Mouse (Mus musculus) adrenal gland, adult 8-10 months (tissue): ENCODE measurements around the gene Apoa2. TPM values are rescaled to one million over a fixed set of nuclear protein-coding genes. Genes with fewer than 3 reads are reported as not detected.
A peak's percentile ranks its signal among the peaks of the same experiment; 100 is the strongest.

ENCODE experiments used
- DNase-seq: peaks from one replicate; pipeline ENCODE4 v3.0.0; 2022
- total RNA-seq, 4 experiments: library from RNA; stranded (reverse); gene quantifications; 2 replicates each; pipeline ENCODE4 v1.2.4; 2022

Apoa2 gene
- 1 to 10 TPM; 2.0 to 6.4 (median 4.3) TPM for total RNA-seq

DNA sequence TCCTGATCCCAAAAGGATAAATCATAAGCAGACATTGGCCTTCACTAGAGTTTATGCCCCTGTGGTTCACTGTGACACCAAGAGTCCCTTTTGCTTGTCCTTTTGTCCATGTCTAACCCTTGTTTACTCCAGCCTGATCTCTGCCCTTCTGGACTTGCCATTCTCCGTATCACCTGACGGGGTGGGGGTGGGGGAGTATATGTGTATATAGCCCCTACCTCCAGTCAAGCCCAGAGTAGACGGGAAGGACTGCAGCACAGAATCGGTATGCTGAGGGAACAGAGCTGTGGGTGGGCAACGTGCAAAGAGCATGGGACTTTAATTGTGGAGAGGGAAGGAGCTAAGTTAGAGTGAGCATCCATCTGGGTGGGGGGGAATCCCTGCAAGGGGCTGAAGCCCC is at the start of gene Apoa2:
Gene Apoa2, plus strand, starts transcription at position 198 of the 400 bp plus-strand sequence.
- no peak for DNase-seq

DNA sequence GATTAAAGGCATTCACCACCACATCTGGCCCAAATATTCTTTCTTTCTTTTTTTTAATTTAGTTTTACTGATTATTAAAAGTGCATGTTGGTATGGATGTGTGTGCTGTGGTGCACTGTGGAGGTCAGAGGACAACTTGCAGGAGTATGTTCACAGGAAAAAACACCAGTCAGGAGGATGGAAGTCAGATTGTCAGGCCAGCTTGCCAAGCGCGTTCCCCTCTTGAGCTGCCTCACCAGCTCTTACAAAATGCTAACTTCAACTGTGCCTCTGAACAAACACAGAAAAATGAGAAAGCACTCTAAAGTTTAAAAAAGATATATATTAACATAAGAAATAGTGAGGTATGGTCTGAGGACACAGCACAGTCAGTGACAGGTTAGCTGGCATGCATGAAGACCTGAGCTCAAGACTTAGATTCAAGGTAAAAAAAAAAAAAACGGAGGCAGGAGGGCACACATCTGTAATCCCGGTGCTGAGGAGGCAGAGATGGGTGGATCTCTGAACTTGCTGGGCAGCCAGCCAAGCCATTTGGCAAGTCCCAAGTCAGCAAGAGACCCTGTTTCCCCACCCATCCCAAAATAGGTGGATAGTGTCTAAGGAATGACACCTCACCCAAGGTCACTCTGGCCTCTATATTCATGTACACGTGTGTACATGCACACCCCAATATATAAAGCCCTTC is 45.2 kb upstream of the Apoa2 start:
- DNase-seq = no peak

DNA sequence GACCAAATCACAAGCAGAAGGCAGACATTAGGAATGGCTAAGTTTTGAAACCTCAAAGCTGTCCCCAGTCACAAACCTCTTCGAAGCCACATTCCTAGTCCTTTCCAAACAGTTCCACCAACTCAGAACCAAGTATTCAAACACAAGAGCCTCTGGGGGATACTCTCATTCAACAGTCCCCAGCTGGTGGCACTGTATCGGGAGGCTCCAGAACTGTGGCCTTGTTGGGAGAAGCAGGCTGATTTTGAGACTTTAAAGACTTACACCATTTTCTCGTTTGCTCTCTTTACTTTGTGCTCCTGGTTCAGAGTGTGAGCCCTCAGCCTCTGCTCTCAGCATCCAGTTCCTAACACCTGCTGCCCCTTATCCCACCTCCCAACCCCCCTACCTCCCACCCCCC is 41.8 kb upstream of the Apoa2 start:
- DNase-seq = no peak

GRCm38 (mm10) chr1:171183620-171184019 is 41.2 kb upstream of the Apoa2 start:
- no peak for DNase-seq

DNA sequence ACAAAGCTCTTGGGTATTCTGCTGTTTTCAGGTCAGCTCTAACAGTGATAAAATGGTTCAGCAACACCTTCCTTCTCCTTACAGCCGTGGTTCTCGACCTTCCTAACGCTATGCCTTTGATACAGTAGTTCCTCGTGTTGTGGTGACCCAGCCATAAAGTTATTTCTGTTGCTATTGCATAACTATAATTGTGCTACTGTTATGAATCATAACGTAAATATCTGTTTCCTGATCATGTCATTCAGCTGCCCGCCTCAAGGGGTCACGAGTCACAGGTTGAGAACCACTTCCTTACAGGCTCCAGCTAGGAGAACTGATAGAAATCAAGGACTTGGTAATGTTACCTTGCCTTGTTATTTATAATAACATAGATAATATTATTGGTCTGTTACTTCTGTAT is 40.5 kb upstream of the Apoa2 start:
- no peak for DNase-seq

GRCm38 (mm10) chr1:171185655-171186054 is 39.2 kb upstream of the Apoa2 start:
- DNase-seq = no peak

GRCm38 (mm10) chr1:171187851-171188700 is 36.8 kb upstream of the Apoa2 start:
- DNase-seq = no peak

DNA sequence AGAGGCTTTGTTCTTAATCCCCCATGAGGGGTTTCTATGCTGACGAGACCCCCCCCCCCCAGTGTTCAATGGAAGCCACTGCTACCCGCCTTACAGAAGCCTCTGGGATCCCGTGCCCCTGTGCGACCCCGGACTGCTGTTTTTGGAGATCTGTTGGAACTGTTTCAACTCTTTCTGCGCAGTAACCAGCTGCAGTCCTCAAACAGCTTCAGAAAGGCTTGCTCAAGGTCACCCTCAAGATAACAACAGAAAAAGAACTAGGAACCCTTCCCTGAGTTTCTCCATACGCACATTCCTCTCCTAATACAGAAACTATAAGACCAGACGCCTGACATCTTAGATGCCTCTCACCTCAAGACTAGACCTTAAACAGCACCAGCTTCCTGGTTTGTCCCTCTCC is 35.8 kb upstream of the Apoa2 start:
- no peak for DNase-seq

DNA sequence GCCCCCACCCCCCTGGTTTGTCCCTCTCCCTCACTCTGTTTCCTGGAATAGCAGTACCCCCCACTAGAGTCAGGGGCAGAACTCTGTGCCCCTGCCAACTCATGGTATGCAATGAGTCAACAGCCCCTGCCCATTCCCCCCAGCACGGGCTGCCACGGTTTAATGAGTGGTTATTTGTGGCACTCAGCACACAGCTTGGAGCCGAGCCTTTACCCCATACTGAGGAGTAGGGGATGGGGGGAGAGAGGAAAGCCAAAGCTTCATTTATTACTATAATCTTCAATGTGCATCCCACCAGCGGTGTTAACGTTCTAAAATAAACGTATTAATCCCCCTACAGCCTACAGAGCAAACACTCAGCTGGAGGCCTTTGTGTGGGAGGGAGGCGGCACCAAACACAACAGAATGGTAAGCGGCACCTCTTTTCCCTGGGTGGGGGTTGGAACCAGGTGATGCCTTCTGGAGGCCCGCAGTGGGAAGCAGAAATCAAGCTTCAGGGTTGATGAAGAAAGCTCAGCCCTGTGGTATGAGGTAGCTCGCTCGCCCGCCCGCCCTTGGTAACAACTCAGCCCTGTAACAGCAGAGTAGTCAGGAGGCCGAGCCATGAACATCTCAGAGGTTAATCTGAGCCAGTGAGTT is 35.3 kb upstream of the Apoa2 start:
- DNase-seq = no peak

DNA sequence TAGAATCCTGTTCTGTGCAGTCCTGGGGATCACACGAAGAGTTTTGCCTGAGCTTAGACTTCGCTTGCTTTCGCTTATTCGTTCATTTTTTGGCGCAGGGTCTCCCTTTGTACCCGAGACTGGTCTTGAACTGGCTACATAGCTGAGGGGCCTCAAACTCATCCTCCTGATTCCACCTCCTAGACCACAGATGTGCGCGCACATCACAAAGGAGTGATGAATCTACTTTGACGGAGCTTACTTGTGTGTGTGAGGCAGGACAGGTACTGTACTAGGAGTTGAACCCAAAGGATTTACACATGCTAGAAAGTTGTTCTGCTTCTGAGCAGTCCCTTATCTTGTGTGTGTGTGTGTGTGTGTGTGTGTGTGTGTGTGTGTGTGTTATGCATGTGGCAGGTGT is 34.0 kb upstream of the Apoa2 start:
- DNase-seq = no peak

- no peak for DNase-seq
These were observed 32.6 kb upstream of the Apoa2 start for GRCm38 (mm10) chr1:171192283-171192682.

- DNase-seq = no peak
These were observed 31.6 kb upstream of the Apoa2 start for GRCm38 (mm10) chr1:171193093-171193840.

GRCm38 (mm10) chr1:171193911-171194830 is 30.7 kb upstream of the Apoa2 start:
- DNase-seq = no peak

DNA sequence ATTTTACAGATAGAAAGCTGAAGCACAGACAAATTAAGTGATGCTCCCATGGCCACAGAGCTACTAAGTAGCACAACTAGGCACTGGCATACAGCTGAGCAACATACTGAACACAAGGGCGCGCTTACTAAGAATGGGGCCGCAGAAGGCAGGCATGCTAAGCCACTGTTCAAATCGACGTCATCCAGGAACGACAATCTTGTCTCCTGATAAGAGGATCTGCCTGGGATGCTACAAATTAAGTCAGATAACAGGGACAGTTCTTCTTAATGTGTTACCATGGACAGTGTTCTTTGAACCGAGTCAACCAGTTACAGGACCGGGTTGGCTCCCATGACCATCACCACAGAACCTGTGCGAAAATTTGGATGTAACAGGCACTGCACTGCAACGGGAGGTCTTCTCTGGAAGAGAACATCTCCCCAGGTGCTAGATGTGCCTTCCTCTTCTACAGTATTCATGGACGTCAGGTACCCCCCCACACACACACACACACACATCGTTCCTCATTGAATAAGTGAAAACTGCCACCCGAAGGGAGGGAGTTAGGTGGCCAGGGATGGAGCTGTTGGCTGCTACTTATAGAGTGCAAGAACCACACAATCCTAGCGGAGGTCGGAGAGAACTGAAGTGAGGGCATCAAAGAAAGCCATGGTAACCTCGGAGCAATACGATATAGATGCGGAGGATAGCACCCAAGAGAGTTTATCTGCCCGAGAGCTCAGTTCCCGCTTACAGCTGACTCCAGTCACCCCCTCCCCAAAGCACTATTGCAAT is 29.6 kb upstream of the Apoa2 start:
- no peak for DNase-seq

- peak; percentile 68 for DNase-seq
These were observed 28.9 kb upstream of the Apoa2 start, which contains the start of gene Pcp4l1 for GRCm38 (mm10) chr1:171195887-171196397. Gene Pcp4l1, minus strand, starts transcription at chr1:171196268.

DNA sequence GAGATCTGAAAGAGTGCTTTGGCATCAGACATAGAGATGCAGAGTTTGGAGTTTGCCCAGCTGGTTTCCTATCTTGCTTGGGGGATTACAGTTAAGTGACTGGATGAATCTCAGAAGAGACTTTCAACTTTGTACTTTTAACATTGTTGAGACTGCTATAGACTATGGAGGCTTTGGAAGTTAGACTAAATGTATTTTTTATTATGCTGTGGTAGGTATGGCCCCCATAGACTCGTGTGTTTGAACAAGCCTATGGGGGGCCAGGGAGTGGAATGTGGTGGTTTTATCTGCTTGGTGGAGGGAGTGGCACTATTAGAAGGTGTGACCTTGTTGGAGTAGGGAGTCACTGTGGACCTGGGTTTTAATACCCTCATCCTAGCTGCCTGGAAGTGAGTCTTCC is 25.3 kb upstream of the Apoa2 start:
- no peak for DNase-seq

DNA sequence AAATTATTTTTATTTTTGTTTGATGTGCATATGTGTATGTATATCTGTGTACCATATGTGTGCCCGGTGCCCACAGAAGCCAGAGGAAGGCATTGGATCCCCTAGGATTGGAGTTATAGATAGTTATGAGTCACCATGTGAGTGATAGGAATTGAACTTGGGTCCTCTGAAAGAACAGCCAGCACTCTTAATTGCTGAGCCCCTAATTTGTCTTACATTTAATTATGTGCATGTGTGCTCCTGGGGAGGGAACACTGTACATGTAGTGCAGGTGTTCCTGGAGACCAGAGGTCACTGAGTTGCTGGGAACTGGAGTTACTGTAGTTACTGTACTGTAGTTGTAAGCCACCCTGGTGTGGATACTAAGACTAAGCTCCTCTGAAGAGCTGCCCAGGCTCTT is 24.1 kb upstream of the Apoa2 start:
- DNase-seq = no peak

GRCm38 (mm10) chr1:171203471-171204248 is 21.2 kb upstream of the Apoa2 start:
- no peak for DNase-seq

GRCm38 (mm10) chr1:171204249-171204644 is 20.6 kb upstream of the Apoa2 start:
- no peak for DNase-seq
